Mouse (Mus musculus) heart, postnatal 14 days (tissue): ENCODE results near the gene Tmem273. TPM values are rescaled to one million over a fixed set of nuclear protein-coding genes. Genes with fewer than 3 reads are reported as not detected.

Source experiments
- DNase-seq, 2 experiments: peaks; one replicate each; pipeline ENCODE4 v3.0.0; 2021 to 2022
- intact Hi-C: fragments of 180-260 bp; cut with DNase I; formaldehyde crosslinking; loops from one replicate; pipeline ENCODE4 v1.15.1; 2025
- total RNA-seq, 2 experiments: library from RNA; stranded (reverse); gene quantifications; 2 replicates each; pipeline ENCODE4 v1.2.3; 2021

Gene Tmem273
- total RNA-seq, 2 experiments from 2014 or later: 1.6 to 2.0 TPM

DNA sequence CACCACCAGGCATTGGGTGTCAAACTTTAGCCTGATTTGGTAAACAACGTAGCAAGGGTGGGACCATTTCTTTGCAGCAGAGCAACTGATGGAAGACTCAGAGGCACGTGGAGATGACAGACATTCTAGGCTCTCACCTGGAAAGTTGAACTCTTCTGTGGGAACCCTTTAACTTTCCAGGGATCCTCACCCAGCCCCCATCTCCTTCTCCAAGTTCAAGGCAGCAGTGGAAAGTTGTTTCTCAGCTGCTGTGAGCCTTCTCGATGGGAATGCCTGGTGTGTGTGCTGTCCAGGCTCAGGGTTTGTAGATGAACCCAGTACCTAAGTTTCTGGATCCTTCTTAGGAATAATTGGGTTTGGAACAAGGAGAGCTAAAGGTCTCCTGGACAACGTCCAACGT, 70.5 kb downstream of the Tmem273 start:
- DNase-seq: no peak
- intact Hi-C loops: loop anchor here (5.0 kb wide), 1 partner anchor 84 kb away; no protein-coding TSS in a partner anchor

DNA sequence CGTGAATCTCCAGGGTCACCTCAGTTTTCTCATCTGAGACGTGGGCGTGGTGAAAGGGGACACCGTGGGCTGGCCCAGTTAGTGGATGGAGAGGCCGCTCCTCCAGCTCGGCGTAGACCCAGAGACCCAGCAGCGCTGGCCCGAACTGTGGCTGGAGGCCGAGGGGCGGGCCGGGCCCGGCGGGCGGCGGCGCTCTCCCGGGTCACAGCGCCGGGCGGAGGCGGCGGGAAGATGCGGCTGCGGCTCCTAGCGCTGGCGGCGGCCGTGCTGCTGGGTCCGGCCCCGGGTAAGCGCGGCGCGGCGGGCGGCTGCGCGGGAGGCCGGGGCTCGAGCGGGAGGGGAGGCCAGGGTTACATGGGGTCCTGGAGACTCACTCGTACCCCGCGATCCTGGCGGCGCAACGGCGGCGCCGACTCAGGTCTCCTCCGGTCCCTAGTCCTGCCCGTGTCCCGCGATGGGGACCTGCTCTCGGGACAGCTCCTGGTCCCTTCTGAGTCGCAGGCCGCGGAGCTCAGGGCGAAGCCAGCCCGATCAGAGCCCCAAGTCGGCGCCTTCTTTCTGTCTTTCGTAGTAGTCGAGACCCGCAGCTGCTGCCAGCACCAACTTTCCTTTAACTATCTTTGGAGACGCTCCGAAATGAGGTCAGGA, 71.0 kb downstream of the Tmem273 start, which contains the start of gene Vstm4:
Vstm4 (plus strand) TSS at position 76 of the 648 bp plus-strand sequence.
- DNase-seq: peak; percentile 85 to 86
- intact Hi-C loops: loop anchor here (5.0 kb wide), 1 partner anchor 85 kb away; no protein-coding TSS in a partner anchor

DNA sequence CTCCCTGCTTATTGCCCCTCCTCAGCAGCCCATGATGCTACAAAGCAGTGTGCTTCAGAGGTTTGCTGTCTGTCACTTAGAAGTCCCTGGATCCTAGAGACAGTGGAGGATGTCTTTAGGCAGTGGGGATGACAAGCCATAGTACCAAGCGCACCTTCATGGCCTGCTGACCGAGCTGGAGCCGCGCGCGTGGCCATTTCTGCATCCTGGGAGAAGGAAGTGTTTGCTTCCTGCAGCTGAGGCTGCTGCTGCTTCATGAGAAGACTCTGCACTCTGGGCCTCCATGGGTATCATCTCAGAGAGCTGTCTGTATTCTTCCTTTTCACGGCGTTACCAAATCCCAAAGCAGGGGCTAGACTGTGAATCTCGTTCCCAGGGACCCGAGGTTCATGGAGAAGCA, 72.6 kb downstream of the Tmem273 start:
- no peak for DNase-seq
- intact Hi-C loops: loop anchor here (5.0 kb wide), 1 partner anchor 86 kb away; no protein-coding TSS in a partner anchor

DNA sequence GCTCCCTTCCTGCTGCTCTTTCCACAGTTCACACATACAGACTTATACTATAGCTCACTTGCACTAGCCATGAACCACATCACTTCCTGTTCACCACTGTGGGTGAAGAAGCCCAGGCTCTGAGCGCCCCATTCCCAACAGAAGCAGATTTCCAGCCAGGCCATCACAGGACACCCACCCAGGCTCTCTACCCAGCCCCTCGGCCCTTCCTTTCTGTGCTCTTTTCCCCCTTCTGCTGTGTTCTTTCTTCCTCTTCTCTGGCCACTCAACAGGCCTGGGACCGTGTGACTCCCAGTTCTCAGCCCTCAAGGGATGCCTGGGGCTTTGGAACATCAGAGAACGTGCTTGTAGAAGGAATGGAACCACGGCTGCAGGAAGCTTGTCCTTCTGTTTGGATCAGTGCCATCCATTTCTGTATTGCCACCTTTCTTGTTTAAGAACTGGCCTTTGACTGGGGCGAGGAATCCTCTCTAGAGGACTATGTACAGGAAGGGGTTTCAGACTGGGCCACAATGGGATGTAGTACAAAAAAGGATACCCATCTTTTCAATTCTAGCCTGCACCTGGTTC, 73.3 kb downstream of the Tmem273 start:
- intact Hi-C loops: loop anchor here (5.0 kb wide), 1 partner anchor 87 kb away; no protein-coding TSS in a partner anchor
- DNase-seq: no peak

DNA sequence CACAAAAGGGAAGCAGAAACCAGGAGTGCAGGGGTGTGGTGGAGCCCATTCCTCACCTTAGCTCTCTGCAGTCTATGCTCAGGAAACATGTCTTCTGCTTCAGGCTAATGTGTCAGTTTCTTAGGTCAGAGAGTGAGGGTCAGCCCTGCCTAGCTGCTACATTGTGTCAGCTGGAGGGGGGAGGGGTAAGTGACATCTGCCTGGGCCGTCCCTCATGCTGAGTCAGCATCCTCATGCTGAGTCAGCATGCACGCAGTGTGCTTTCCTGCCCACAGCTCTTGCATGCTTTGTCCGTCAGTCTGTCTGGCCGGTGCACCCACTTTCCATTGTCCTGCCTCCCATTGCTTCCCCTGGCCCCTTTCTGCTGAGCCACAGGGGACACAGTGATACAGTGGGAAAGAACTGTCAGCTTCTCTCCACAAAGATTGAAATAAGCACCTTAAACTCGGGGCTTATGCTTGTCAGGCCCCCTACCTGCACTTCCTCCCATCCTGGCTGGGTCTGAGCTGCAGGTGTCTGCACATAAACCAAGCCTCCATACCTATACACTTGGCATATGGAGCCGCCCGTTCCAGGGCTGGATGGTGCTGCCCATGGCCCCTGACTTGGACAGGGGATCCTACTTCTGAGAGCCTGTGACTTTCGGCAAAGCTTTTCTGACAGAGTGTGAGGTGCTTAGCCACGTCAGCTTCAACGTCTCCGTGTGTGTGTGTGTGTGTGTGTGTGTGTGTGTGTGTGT, 74.2 kb downstream of the Tmem273 start:
- no peak for DNase-seq
- intact Hi-C loops: loop anchor here (5.0 kb wide), 1 partner anchor 88 kb away; no protein-coding TSS in a partner anchor

DNA sequence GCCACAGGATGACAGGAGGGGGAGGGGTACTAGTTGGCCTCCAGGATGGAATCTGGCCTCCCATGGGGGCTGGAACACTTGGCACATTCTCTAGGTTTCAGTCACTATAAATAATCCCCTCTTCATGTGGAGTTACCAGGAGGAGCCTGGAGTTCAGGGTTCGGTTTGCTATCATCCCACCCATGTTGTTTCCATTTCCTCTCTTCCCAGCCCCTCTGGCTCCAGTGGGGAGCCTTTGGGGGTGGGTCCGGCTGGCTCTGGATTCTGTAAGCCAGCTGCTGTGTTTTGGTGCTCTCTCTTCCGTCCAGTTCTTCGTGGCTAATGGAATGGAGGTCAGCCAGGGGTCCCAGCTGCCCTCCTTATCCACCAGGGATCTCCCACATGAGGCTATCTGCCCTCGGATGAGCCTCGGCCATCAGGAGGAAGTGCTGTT, 75.4 kb downstream of the Tmem273 start:
- intact Hi-C loops: no loop called here
- DNase-seq: peak; percentile 59 to 75

DNA sequence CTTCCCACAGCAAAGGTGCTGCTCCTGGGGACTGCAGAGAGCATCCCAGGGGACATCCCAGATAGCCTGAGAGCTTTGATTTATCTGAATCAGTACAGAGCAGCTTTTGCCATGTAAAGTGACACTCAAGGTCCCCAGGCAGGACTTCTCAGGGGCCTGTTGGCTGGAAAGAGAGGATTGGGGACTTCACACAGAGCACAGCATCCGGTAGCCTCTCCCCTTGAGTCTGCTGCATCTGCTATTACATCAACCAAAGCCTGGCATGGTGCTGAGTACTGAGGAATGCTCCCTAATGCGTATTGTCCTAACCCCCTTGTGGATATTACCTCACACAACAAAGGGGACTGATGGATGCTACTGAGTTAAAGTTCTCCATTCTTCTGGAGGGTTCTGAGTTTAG, 75.9 kb downstream of the Tmem273 start:
- DNase-seq: no peak

DNA sequence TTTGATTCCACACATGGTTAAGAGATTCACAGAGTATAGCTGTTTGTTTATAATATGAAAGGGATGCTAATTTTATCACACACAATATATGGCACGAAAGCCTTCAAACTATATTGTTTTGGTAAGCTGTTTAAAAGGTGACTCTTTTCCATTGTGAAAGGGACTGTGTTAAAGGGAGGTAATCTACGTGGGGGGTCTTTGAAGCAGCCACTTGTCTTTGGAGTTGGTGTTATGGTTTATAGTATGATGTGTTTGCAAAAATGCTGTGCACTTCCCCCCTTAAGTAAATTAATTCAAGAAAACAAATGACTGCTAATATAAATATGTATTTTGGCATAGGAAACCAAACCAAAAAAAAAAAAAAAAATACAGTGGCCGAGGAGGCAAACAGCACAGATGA, 79.6 kb downstream of the Tmem273 start:
- intact Hi-C loops: no loop called here
- no peak for DNase-seq

More for the DNA sequence above, 75.9 kb downstream of the Tmem273 start:
- intact Hi-C loops: no loop called here

Other genes starting within 250 kb of the Tmem273 start
- gene Prrxl1, start 186.6 kb upstream of the Tmem273 start, total RNA-seq: not detected
- 10 to 100 TPM; 82.3 to 85.2 TPM for gene 3425401B19Rik, start 100.7 kb upstream of the Tmem273 start, total RNA-seq
- not detected for gene Fam170b, start 48.0 kb downstream of the Tmem273 start, total RNA-seq
- gene Vstm4, start 70.8 kb downstream of the Tmem273 start, total RNA-seq: 10 to 100 TPM; 13.5 to 16.0 TPM
- under 1 TPM; 0.17 to 0.60 TPM for gene Lrrc18, start 205.4 kb downstream of the Tmem273 start, total RNA-seq